ENCODE assay signal across 7 mouse cellular contexts in genomic region chr1:74794487-74795144, GRCm38 (mm10). TPM values are rescaled to one million over a fixed set of nuclear protein-coding genes. Genes with fewer than 3 reads are reported as not detected.
A peak's percentile ranks its signal among the peaks of the same experiment; 100 is the strongest.
DNase-seq lines count a peak whose midpoint lies in the region; ATAC-seq and TF ChIP-seq lines count a peak whose summit lies in the region.

No protein-coding gene starts in this region.

- H3K4me3 ChIP-seq in lung, postnatal 0 days (ENCODE audit: low read depth, low read length) = no peak overlapping the region
- 0 out of 2 replicates have a peak overlapping the region, but pooled peaks have one; percentile 8 for H3K4me3 ChIP-seq in embryonic fibroblast, embryonic 13.5 days (ENCODE audit: insufficient read depth, low read length)
- peak overlapping the region; percentile 28 for H3K4me3 ChIP-seq in neural tube, embryonic 15.5 days (replicated peaks)

- TF ChIP-seq POLR2A in embryonic fibroblast, embryonic 13.5 days (IDR thresholded peaks at IDR 0.05; ENCODE audit: low read depth, low read length) = no peak

- H3K4me1 ChIP-seq in lung, postnatal 0 days (ENCODE audit: insufficient read depth, low read depth, low read length) = no peaks in the 10 kb centered on the region
- H3K4me1 ChIP-seq in embryonic fibroblast, embryonic 13.5 days (ENCODE audit: control insufficient read depth, insufficient read depth, low read length) = no peaks in the 10 kb centered on the region
- peaks cover 38% of the 10 kb centered on the region for H3K4me1 ChIP-seq in neural tube, embryonic 15.5 days

- no peak for TF ChIP-seq CTCF in lung, postnatal 0 days (IDR thresholded peaks at IDR 0.05)
- no peak for TF ChIP-seq CTCF in embryonic fibroblast, embryonic 13.5 days (IDR thresholded peaks at IDR 0.05; ENCODE audit: borderline replicate concordance, insufficient read depth, low read length)

- no peaks in the 10 kb centered on the region for H3K36me3 ChIP-seq in lung, postnatal 0 days (ENCODE audit: insufficient read depth, low read length)
- no peaks in the 10 kb centered on the region for H3K36me3 ChIP-seq in neural tube, embryonic 15.5 days

- H3K27ac ChIP-seq in lung, postnatal 0 days (ENCODE audit: low read length) = no peak overlapping the region
- H3K27ac ChIP-seq in embryonic fibroblast, embryonic 13.5 days (ENCODE audit: insufficient read depth, low read length) = no peak overlapping the region
- no peak overlapping the region for H3K27ac ChIP-seq in neural tube, embryonic 15.5 days (replicated peaks)

- no peak for ATAC-seq in lung, postnatal 0 days
- ATAC-seq in neural tube, embryonic 15.5 days (ENCODE audit: low FRiP score) = no peak
- ATAC-seq in erythroblast, adult 5-6 weeks (replicated peaks; ENCODE audit: low FRiP score, poor library complexity, severe bottlenecking) = no peak

- no peak for TF ChIP-seq EP300 in lung, postnatal 0 days (IDR thresholded peaks at IDR 0.05)

- 2% methylated on average over 31 of the region's 38 CpGs for WGBS in lung, postnatal 0 days
- WGBS in neural tube, embryonic 15.5 days = 1% methylated on average over 38 of the region's 38 CpGs

- H3K27me3 ChIP-seq in lung, postnatal 0 days (replicated peaks; ENCODE audit: insufficient read depth, low read length) = peaks cover 79% of the 10 kb centered on the region
- H3K27me3 ChIP-seq in neural tube, embryonic 15.5 days (replicated peaks) = peaks cover 81% of the 10 kb centered on the region

- no peak overlapping the region for H3K9ac ChIP-seq in lung, postnatal 0 days (replicated peaks; ENCODE audit: low read depth)
- H3K9ac ChIP-seq in neural tube, embryonic 15.5 days (replicated peaks) = peak overlapping the region; percentile 26; the same call in 1 of the 2 replicates

- no peak for DNase-seq in lung, postnatal 0 days (ENCODE audit: low spot score)
- no peak for DNase-seq in lung, postnatal 25 days (ENCODE audit: low spot score)
- DNase-seq in kidney, postnatal 14 days = peak; percentile 57
- DNase-seq in cerebellum, adult 8-10 months = no peak

- H3K9me3 ChIP-seq in lung, postnatal 0 days (ENCODE audit: low read length) = no peaks in the 10 kb centered on the region
- H3K9me3 ChIP-seq in neural tube, embryonic 15.5 days (replicated peaks) = no peaks in the 10 kb centered on the region

- H3K4me2 ChIP-seq in lung, postnatal 0 days (replicated peaks; ENCODE audit: low read depth, low read length) = peak overlapping the region; percentile 19; the same call in 1 of the 2 replicates
- peak overlapping the region; percentile 58 for H3K4me2 ChIP-seq in neural tube, embryonic 15.5 days

RNA-seq across cellular contexts. Expression of gene Wnt10a, which starts 3.3 kb away (rescaled TPM):
- polyA plus RNA-seq in lung, postnatal 0 days (2015; fragmentation: Nextera tagmentation; extraction: Ambion mirVana) = not detected in 2 replicates
- polyA plus RNA-seq in embryonic fibroblast, embryonic 13.5 days (2011; ENCODE audit: insufficient read length, low read depth, missing spikeins) = 1.8 and 2.7 TPM in 2 replicates
- polyA plus RNA-seq in neural tube, embryonic 15.5 days (2015; fragmentation: Nextera tagmentation; extraction: Ambion mirVana) = 0.09 and 0.20 TPM in 2 replicates
- total RNA-seq in erythroblast, adult 5-6 weeks (2015; ENCODE audit: low replicate concordance) = not detected in 2 replicates
- not detected in 2 replicates for total RNA-seq in erythroblast, adult 5-6 weeks (2017; ENCODE audit: low replicate concordance)

RNA-seq across cellular contexts. Expression of gene Wnt6, which starts 22.9 kb away (rescaled TPM):
- polyA plus RNA-seq in lung, postnatal 0 days (2015; fragmentation: Nextera tagmentation; extraction: Ambion mirVana) = 0.36 and 0.50 TPM in 2 replicates
- not detected in 2 replicates for polyA plus RNA-seq in embryonic fibroblast, embryonic 13.5 days (2011; ENCODE audit: insufficient read length, low read depth, missing spikeins)
- 5.7 and 6.4 TPM in 2 replicates for polyA plus RNA-seq in neural tube, embryonic 15.5 days (2015; fragmentation: Nextera tagmentation; extraction: Ambion mirVana)
- not detected in 2 replicates for total RNA-seq in erythroblast, adult 5-6 weeks (2015; ENCODE audit: low replicate concordance)
- total RNA-seq in erythroblast, adult 5-6 weeks (2017; ENCODE audit: low replicate concordance) = not detected in 2 replicates

RNA-seq across cellular contexts. Expression of gene Prkag3, which starts 45.6 kb away (rescaled TPM):
- polyA plus RNA-seq in lung, postnatal 0 days (2015; fragmentation: Nextera tagmentation; extraction: Ambion mirVana) = 2.6 and 4.6 TPM in 2 replicates
- polyA plus RNA-seq in embryonic fibroblast, embryonic 13.5 days (2011; ENCODE audit: insufficient read length, low read depth, missing spikeins) = 0.26 and 0.32 TPM in 2 replicates
- polyA plus RNA-seq in neural tube, embryonic 15.5 days (2015; fragmentation: Nextera tagmentation; extraction: Ambion mirVana) = 0.17 and 0.40 TPM in 2 replicates
- not detected in 2 replicates for total RNA-seq in erythroblast, adult 5-6 weeks (2015; ENCODE audit: low replicate concordance)
- total RNA-seq in erythroblast, adult 5-6 weeks (2017; ENCODE audit: low replicate concordance) = 0.14 TPM in 1 of 2 replicates, not detected in the other
